Comparison of ENCODE assay signal across 9 mouse cellular contexts in the genomic region with DNA sequence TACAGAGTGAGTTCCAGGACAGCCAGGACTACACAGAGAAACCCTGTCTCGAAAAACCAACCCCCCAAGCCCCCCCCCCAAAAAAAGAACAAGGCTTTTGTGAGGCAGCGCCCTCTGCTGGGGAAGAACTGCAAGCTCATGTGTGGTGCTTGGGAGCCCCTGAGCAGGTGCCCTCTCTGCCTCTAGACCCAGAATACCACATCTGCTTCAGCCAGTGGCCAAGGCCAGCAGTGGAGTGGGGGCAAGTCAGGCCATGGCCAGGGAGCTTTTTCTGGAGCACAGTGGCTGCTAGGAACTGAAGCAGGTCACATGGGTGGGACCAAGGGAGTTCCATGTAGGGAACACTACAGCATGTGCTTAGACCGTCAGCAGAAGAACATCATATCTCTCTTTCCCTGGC. TPM values are rescaled to one million over a fixed set of nuclear protein-coding genes. Genes with fewer than 3 reads are reported as not detected.
DNase-seq lines count a peak whose midpoint lies in the region; ATAC-seq and TF ChIP-seq lines count a peak whose summit lies in the region.
"Had no signal": no experiment of that assay in that cellular context is flagged by ENCODE, and none has a peak within 500 bp of the region (broad histone marks: within the 10 kb centered on the region; RNA-seq: fewer than 3 reads in every experiment).

No protein-coding gene starts in this region.

- no peak overlapping the region for H3K27ac ChIP-seq in kidney, embryonic 15.5 days
- H3K27ac ChIP-seq in lung, postnatal 0 days (ENCODE audit: low read length), result no peak overlapping the region
- H3K27ac ChIP-seq: limb, embryonic 15.5 days had no signal

- intact Hi-C loops in gastrocnemius, postnatal 14 days (cut with DNase I; ENCODE audit: low total_unique reads), result no loop called here

- 0 out of 2 replicates have a peak, but pooled peaks have one; percentile 29 for TF ChIP-seq CTCF in G1E (IDR thresholded peaks at IDR 0.05; ENCODE audit: low read depth, low read length)
- peak; percentile 72 for TF ChIP-seq CTCF in lung, postnatal 0 days (IDR thresholded peaks at IDR 0.05)

- no peaks in the 10 kb centered on the region for H3K9me3 ChIP-seq in kidney, embryonic 15.5 days (replicated peaks)
- H3K9me3 ChIP-seq in G1E (replicated peaks), result no peaks in the 10 kb centered on the region
- no peaks in the 10 kb centered on the region for H3K9me3 ChIP-seq in lung, postnatal 0 days (ENCODE audit: low read length)
- H3K9me3 ChIP-seq: limb, embryonic 15.5 days had no signal

- DNase-seq in kidney, adult 18-20 months, result peak; percentile 21
- peak; percentile 40 for DNase-seq in G1E (ENCODE audit: low spot score)
- peak; percentile 43 for DNase-seq in embryo, embryonic 11 days
- DNase-seq in lung, postnatal 0 days (ENCODE audit: low spot score), result peak; percentile 37
- peak; percentile 7 to 8 for DNase-seq in thymus, postnatal 36 days
- DNase-seq in gastrocnemius, postnatal 14 days, result no peak

- no peaks in the 10 kb centered on the region for H3K36me3 ChIP-seq in kidney, embryonic 15.5 days
- H3K36me3 ChIP-seq in G1E (replicated peaks), result no peaks in the 10 kb centered on the region
- H3K36me3 ChIP-seq in lung, postnatal 0 days (ENCODE audit: insufficient read depth, low read length), result no peaks in the 10 kb centered on the region
- H3K36me3 ChIP-seq: limb, embryonic 15.5 days had no signal

- no peaks in the 10 kb centered on the region for H3K4me1 ChIP-seq in kidney, embryonic 15.5 days
- H3K4me1 ChIP-seq in G1E (ENCODE audit: insufficient read depth, low read depth, low read length), result peaks cover 3% of the 10 kb centered on the region
- H3K4me1 ChIP-seq in lung, postnatal 0 days (ENCODE audit: insufficient read depth, low read depth, low read length), result no peaks in the 10 kb centered on the region
- H3K4me1 ChIP-seq: limb, embryonic 15.5 days had no signal

- 39% methylated on average over 3 of the region's 3 CpGs for WGBS in kidney, embryonic 15.5 days
- WGBS in lung, postnatal 0 days, result 27% methylated on average over 3 of the region's 3 CpGs

- H3K4me2 ChIP-seq in kidney, embryonic 15.5 days, result no peak overlapping the region
- no peak overlapping the region for H3K4me2 ChIP-seq in lung, postnatal 0 days (replicated peaks; ENCODE audit: low read depth, low read length)
- H3K4me2 ChIP-seq: limb, embryonic 15.5 days had no signal

- no peaks in the 10 kb centered on the region for H3K27me3 ChIP-seq in kidney, embryonic 15.5 days
- H3K27me3 ChIP-seq in G1E (ENCODE audit: insufficient read depth, low read length), result peaks cover 11% of the 10 kb centered on the region; the same call in 1 of the 2 replicates
- no peaks in the 10 kb centered on the region for H3K27me3 ChIP-seq in lung, postnatal 0 days (replicated peaks; ENCODE audit: insufficient read depth, low read length)

- no peak overlapping the region for H3K9ac ChIP-seq in kidney, embryonic 15.5 days
- H3K9ac ChIP-seq in lung, postnatal 0 days (replicated peaks; ENCODE audit: low read depth), result no peak overlapping the region
- H3K9ac ChIP-seq: limb, embryonic 15.5 days had no signal

- no peak overlapping the region for H3K4me3 ChIP-seq in kidney, embryonic 15.5 days (replicated peaks)
- no peak overlapping the region for H3K4me3 ChIP-seq in G1E (ENCODE audit: low read depth, low read length)
- no peak overlapping the region for H3K4me3 ChIP-seq in lung, postnatal 0 days (ENCODE audit: low read depth, low read length)
- H3K4me3 ChIP-seq: limb, embryonic 15.5 days had no signal

- ATAC-seq in kidney, embryonic 15.5 days (replicated peaks; ENCODE audit: low FRiP score), result no peak
- no peak for ATAC-seq in G1E (ENCODE audit: extremely low read depth, insufficient number of reproducible peaks, low FRiP score, poor library complexity, severe bottlenecking)
- no peak for ATAC-seq in lung, postnatal 0 days
- ATAC-seq in megakaryocyte, adult 5-6 weeks (ENCODE audit: poor library complexity, severe bottlenecking), result no peak

- no peak for TF ChIP-seq EP300 in lung, postnatal 0 days (IDR thresholded peaks at IDR 0.05)

RNA-seq across cellular contexts. Expression of a gene that starts 4.6 kb away (rescaled TPM):
- not detected in 2 replicates for polyA plus RNA-seq in kidney, embryonic 15.5 days (2015; fragmentation: Nextera tagmentation; extraction: Ambion mirVana)
- total RNA-seq in G1E (2014; fragmentation: Nextera tagmentation) (not detected in 2 replicates), G1E (2017) (not detected in 2 replicates)
- polyA plus RNA-seq in G1E (2012), result not detected in 2 replicates
- polyA plus RNA-seq in lung, postnatal 0 days (2015; fragmentation: Nextera tagmentation; extraction: Ambion mirVana), result not detected in 2 replicates
- total RNA-seq in gastrocnemius, postnatal 14 days (2021), result not detected
- total RNA-seq in megakaryocyte, adult 5-6 weeks (2015), result not detected in 2 replicates
- not detected in 2 replicates for total RNA-seq in megakaryocyte, adult 5-6 weeks (2017)
- polyA plus RNA-seq: limb, embryonic 15.5 days had no signal
